ENCODE assay signal across 26 mouse cellular contexts in genomic region chrX:163301045-163301444, GRCm38 (mm10).
DNase-seq lines count a peak whose midpoint lies in the region; ATAC-seq and TF ChIP-seq lines count a peak whose summit lies in the region.
"Had no signal": no experiment of that assay in that cellular context is flagged by ENCODE, and none has a peak within 500 bp of the region (broad histone marks: within the 10 kb centered on the region; RNA-seq: fewer than 3 reads in every experiment).

No protein-coding gene starts in this region.

- in situ Hi-C loops in CH12.LX (cut with MboI; ENCODE audit: low pct_ligation_motif_present, low pct_unique_long_range_greater_than_20kb, low sequenced_read_pairs): no loop called here

- dilution Hi-C loops in CH12.LX (cut with MboI; ENCODE audit: extremely low pct_ligation_motif_present, extremely low pct_unique_long_range_greater_than_20kb, low sequenced_read_pairs): no loop called here

- H3K79me2 ChIP-seq in CH12.LX (replicated peaks; ENCODE audit: control insufficient read depth, extremely low read depth, insufficient read depth, poor library complexity, severe bottlenecking): no peaks in the 10 kb centered on the region

- no peak overlapping the region for H3K27ac ChIP-seq in CH12.LX (ENCODE audit: insufficient read depth, low read depth)
- H3K27ac ChIP-seq in kidney, embryonic 15.5 days: no peak overlapping the region
- H3K27ac ChIP-seq: embryonic facial prominence, embryonic 12.5 days; forebrain, embryonic 13.5 days; hindbrain, embryonic 10.5 days; hindbrain, embryonic 13.5 days; hindbrain, postnatal 0 days had no signal

- 86% methylated on average over 6 of the region's 6 CpGs for WGBS in kidney, embryonic 15.5 days

- TF ChIP-seq CTCF in CH12.LX (conservative IDR thresholded peaks at IDR 0.05 in 1 of 2, IDR thresholded peaks at IDR 0.05 in 1 of 2; ENCODE audit: low read depth in 2 of 2, low read length in 2 of 2): no peak

- H3K9me3 ChIP-seq in CH12.LX (replicated peaks; ENCODE audit: low read length): no peaks in the 10 kb centered on the region
- no peaks in the 10 kb centered on the region for H3K9me3 ChIP-seq in kidney, embryonic 15.5 days (replicated peaks)
- H3K9me3 ChIP-seq: embryonic facial prominence, embryonic 12.5 days; forebrain, embryonic 13.5 days; hindbrain, embryonic 10.5 days; hindbrain, embryonic 13.5 days had no signal

- no peak for TF ChIP-seq RAD21 in CH12.LX (IDR thresholded peaks at IDR 0.05; ENCODE audit: low read depth, low read length)

- no peaks in the 10 kb centered on the region for H3K36me3 ChIP-seq in CH12.LX (replicated peaks in 1 of 2; ENCODE audit: control insufficient read depth in 1 of 2, insufficient read depth in 1 of 2, low read length in 1 of 2)
- H3K36me3 ChIP-seq in kidney, embryonic 15.5 days: no peaks in the 10 kb centered on the region
- H3K36me3 ChIP-seq: embryonic facial prominence, embryonic 12.5 days; hindbrain, embryonic 10.5 days; hindbrain, embryonic 13.5 days had no signal

- H3K9ac ChIP-seq in CH12.LX (ENCODE audit: insufficient read depth, low read depth): no peak overlapping the region
- no peak overlapping the region for H3K9ac ChIP-seq in kidney, embryonic 15.5 days
- H3K9ac ChIP-seq: embryonic facial prominence, embryonic 12.5 days; forebrain, embryonic 13.5 days; hindbrain, embryonic 13.5 days had no signal

- H3K4me1 ChIP-seq in CH12.LX (ENCODE audit: control insufficient read depth in 1 of 2, insufficient read depth in 2 of 2): peaks cover 8 to 27% of the 10 kb centered on the region in 2 experiments; a peak in 3 of 4 replicates
- H3K4me1 ChIP-seq in kidney, embryonic 15.5 days: no peaks in the 10 kb centered on the region
- H3K4me1 ChIP-seq: embryonic facial prominence, embryonic 12.5 days; forebrain, embryonic 13.5 days; hindbrain, embryonic 10.5 days; hindbrain, embryonic 13.5 days had no signal

- H3K4me2 ChIP-seq in CH12.LX (ENCODE audit: insufficient read depth, low read depth, poor library complexity, severe bottlenecking): no peak overlapping the region; the same call in 1 of the 2 replicates
- no peak overlapping the region for H3K4me2 ChIP-seq in kidney, embryonic 15.5 days
- H3K4me2 ChIP-seq: embryonic facial prominence, embryonic 12.5 days; forebrain, embryonic 13.5 days; heart, embryonic 11.5 days; hindbrain, embryonic 13.5 days had no signal

- peak; percentile 99 to 100 for ATAC-seq in hematopoietic stem cell, adult 5-6 weeks (replicated peaks in 1 of 2; ENCODE audit: insufficient read depth in 1 of 2, low FRiP score in 2 of 2, low TSS enrichment in 1 of 2, low read depth in 1 of 2, poor library complexity in 2 of 2, severe bottlenecking in 2 of 2)
- 0 out of 2 replicates have a peak, but pooled peaks have one; percentile 40 for ATAC-seq in monocyte, adult 5-6 weeks (replicated peaks; ENCODE audit: insufficient number of reproducible peaks, low FRiP score, low TSS enrichment, poor library complexity, severe bottlenecking)
- no peak for ATAC-seq in kidney, embryonic 15.5 days (replicated peaks; ENCODE audit: low FRiP score)
- ATAC-seq: forebrain, embryonic 13.5 days; forebrain, embryonic 16.5 days; hindbrain, postnatal 0 days; inflammation-experienced regulatory T-cells, adult 6 months; intestine, embryonic 16.5 days had no signal

- no peak overlapping the region for H3K4me3 ChIP-seq in CH12.LX (replicated peaks in 1 of 3; ENCODE audit: low read depth in 2 of 3, low read length in 2 of 3, poor library complexity in 1 of 3)
- H3K4me3 ChIP-seq in kidney, embryonic 15.5 days (replicated peaks): no peak overlapping the region
- H3K4me3 ChIP-seq: embryonic facial prominence, embryonic 12.5 days; erythroblast, embryonic 14.5 days; forebrain, embryonic 13.5 days; hindbrain, embryonic 10.5 days; hindbrain, embryonic 13.5 days had no signal

- TF ChIP-seq EP300 in CH12.LX (IDR thresholded peaks at IDR 0.05; ENCODE audit: low read length): peak; percentile 63; the same call in 1 of the 2 replicates

- DNase-seq in lung, postnatal 36 days: peak; percentile 1
- DNase-seq in lung, postnatal 14 days: no peak
- peak; percentile 49 for DNase-seq in CH12.LX (ENCODE audit: extremely low read depth)
- no peak for DNase-seq in gastrocnemius, postnatal 10 days
- no peak for DNase-seq in adrenal gland, adult 2 months
- DNase-seq: adrenal gland, adult 8-10 months; adrenal gland, postnatal 25 days; cerebellum, adult 11-12 months; cerebellum, adult 8-10 months; cerebellum, postnatal 10 days; cerebellum, postnatal 36 days; gastrocnemius, postnatal 36 days; heart, adult 11 months had no signal

- no peak for TF ChIP-seq POLR2A in CH12.LX (IDR thresholded peaks at IDR 0.05; ENCODE audit: low read depth, low read length)

- H3K27me3 ChIP-seq in CH12.LX (replicated peaks): no peaks in the 10 kb centered on the region
- peaks cover 15% of the 10 kb centered on the region; the same call in 1 of the 2 replicates for H3K27me3 ChIP-seq in kidney, embryonic 15.5 days
- H3K27me3 ChIP-seq: forebrain, embryonic 13.5 days; hindbrain, embryonic 13.5 days had no signal

TF ChIP-seq in CH12.LX, 34 proteins besides CTCF, POLR2A, EP300 and RAD21:
- 0 out of 2 replicates have a peak, but pooled peaks have one; percentile 33 for TF ChIP-seq IRF4 (IDR thresholded peaks at IDR 0.05; ENCODE audit: low read depth, low read length)
- TF ChIP-seq ETS1 (conservative IDR thresholded peaks at IDR 0.05; ENCODE audit: low read depth, low read length): 0 out of 2 replicates have a peak, but pooled peaks have one; percentile 19
- TF ChIP-seq JUN (IDR thresholded peaks at IDR 0.05; ENCODE audit: insufficient read depth, low read depth, low read length): no peak
- TF ChIP-seq BHLHE40 (IDR thresholded peaks at IDR 0.05; ENCODE audit: low read depth, low read length): peak; percentile 78
- TF ChIP-seq MAFK (IDR thresholded peaks at IDR 0.05; ENCODE audit: insufficient replicate concordance, low read length): peak; percentile 71; the same call in 1 of the 2 replicates
- TF ChIP-seq ZKSCAN1 (IDR thresholded peaks at IDR 0.05; ENCODE audit: borderline replicate concordance, low read depth, low read length): no peak
- no peak for TF ChIP-seq USF2 (conservative IDR thresholded peaks at IDR 0.05; ENCODE audit: low read depth, low read length)
TF ChIP-seq in CH12.LX: peak in this region for 4.

Comparison
In these comparisons a context has a peak if more than half of its experiments do, and no peak if none do; other contexts are left out.
1. DNase-seq: peak in lung, postnatal 36 days (single experiment) and CH12.LX (single experiment); none in lung, postnatal 14 days (single experiment), gastrocnemius, postnatal 10 days (single experiment) and adrenal gland, adult 2 months (single experiment).